Mouse (Mus musculus): Measurements from ENCODE around the gene Higd1c. TPM values are rescaled to one million over a fixed set of nuclear protein-coding genes. Genes with fewer than 3 reads are reported as not detected.

Gene Higd1c
- total RNA-seq, 1 experiment from 2014 or later = not detected

Other genes with a start within 250 kb of the Higd1c start
- 54.4 and 57.4 TPM in 2 replicates for gene Atf1, start 136.7 kb upstream of the Higd1c start, total RNA-seq (2021)
- not detected in 2 replicates for gene Tmprss12, start 83.7 kb upstream of the Higd1c start, total RNA-seq (2021)
- gene Mettl7a1, start 60.4 kb upstream of the Higd1c start, total RNA-seq (2021) = 83.1 and 102 TPM in 2 replicates
- gene Mettl7a3, start 29.6 kb upstream of the Higd1c start, total RNA-seq (2021) = 0.26 TPM in 1 of 2 replicates, not detected in the other
- gene Methig1, start 11.4 kb upstream of the Higd1c start, total RNA-seq (2021) = 0.68 and 0.78 TPM in 2 replicates
- gene Mettl7a2, start 11.3 kb upstream of the Higd1c start, total RNA-seq (2021) = 1.5 and 2.2 TPM in 2 replicates
- gene Gm5475, start 57.6 kb downstream of the Higd1c start, total RNA-seq (2021) = 0.19 TPM in 2 replicates
- 95.8 and 102 TPM in 2 replicates for gene Slc11a2, start 60.5 kb downstream of the Higd1c start, total RNA-seq (2021)
- gene Letmd1, start 104.5 kb downstream of the Higd1c start, total RNA-seq (2021) = 287 and 307 TPM in 2 replicates
- 5.8 and 6.1 TPM in 2 replicates for gene Csrnp2, start 130.9 kb downstream of the Higd1c start, total RNA-seq (2021)
- gene Tfcp2, start 187.5 kb downstream of the Higd1c start, total RNA-seq (2021) = 19.9 and 25.0 TPM in 2 replicates
- 17.2 and 17.8 TPM in 2 replicates for gene Pou6f1, start 235.4 kb downstream of the Higd1c start, total RNA-seq (2021)